8 mouse cellular contexts compared by ENCODE assay signal in the genomic region with DNA sequence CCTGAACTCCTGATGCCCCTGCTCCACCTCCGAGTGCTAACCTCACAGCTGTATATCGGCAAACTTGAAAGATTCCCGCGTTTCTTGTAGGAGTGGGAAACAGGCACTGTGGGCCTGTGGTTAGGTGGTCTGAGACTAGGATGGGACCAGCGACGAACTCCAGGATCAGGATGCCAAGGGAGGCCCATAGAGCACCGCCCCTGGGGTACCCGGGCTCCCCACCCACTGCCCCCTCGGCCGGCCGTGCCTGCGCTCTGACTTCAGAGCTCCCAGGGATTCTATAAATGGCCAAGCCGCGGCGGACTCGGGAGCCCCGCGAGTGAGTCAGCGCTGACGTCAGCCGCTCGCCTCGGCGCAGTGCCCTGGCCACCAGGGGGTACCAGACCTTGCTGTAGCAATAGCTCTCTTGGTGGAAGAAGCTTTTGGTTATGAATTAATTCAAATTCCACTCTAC. TPM values are rescaled to one million over a fixed set of nuclear protein-coding genes. Genes with fewer than 3 reads are reported as not detected.
DNase-seq lines count a peak whose midpoint lies in the region; ATAC-seq and TF ChIP-seq lines count a peak whose summit lies in the region.

No protein-coding gene starts in this region.

- no peaks in the 10 kb centered on the region for H3K9me3 ChIP-seq in hindbrain, embryonic 14.5 days (ENCODE audit: control insufficient read depth, low read length)
- H3K9me3 ChIP-seq in megakaryocyte, embryonic 14.5 days: no peaks in the 10 kb centered on the region

- ATAC-seq in hindbrain, embryonic 14.5 days (ENCODE audit: low FRiP score): peak; percentile 64; the same call in 1 of the 2 replicates

- no peak overlapping the region for H3K27ac ChIP-seq in hindbrain, embryonic 14.5 days
- H3K27ac ChIP-seq in left cerebral cortex, adult 2 months: no peak overlapping the region

- H3K9ac ChIP-seq in hindbrain, embryonic 14.5 days: peak overlapping the region; percentile 60

- H3K4me1 ChIP-seq in hindbrain, embryonic 14.5 days (replicated peaks; ENCODE audit: control insufficient read depth, insufficient read depth, low read length): 0 out of 2 replicates have a peak, but pooled peaks cover 3% of the 10 kb centered on the region
- peaks cover 24% of the 10 kb centered on the region for H3K4me1 ChIP-seq in megakaryocyte, embryonic 14.5 days

- peak; percentile 80 for TF ChIP-seq CTCF in left cerebral cortex, adult 2 months (IDR thresholded peaks at IDR 0.05)

- H3K4me3 ChIP-seq in hindbrain, embryonic 14.5 days (replicated peaks; ENCODE audit: low read length): peak overlapping the region; percentile 28
- H3K4me3 ChIP-seq in left cerebral cortex, adult 2 months: peak overlapping the region; percentile 39
- H3K4me3 ChIP-seq in megakaryocyte, embryonic 14.5 days (replicated peaks): peak overlapping the region; percentile 89

- DNase-seq in T-cell, adult 2 months (ENCODE audit: low spot score): peak; percentile 84
- peak; percentile 88 to 89 for DNase-seq in cerebellum, postnatal 36 days
- DNase-seq in frontal cortex, postnatal 36 days (ENCODE audit: low spot score in 2 of 2): peak; percentile 73 to 77
- peak; percentile 64 for DNase-seq in hindbrain, embryonic 14.5 days (ENCODE audit: low spot score)
- DNase-seq in left cerebral cortex, adult 2 months (ENCODE audit: extremely low spot score in 1 of 2, low spot score in 2 of 2): peak; percentile 68 to 77
- peak; percentile 81 to 82 for DNase-seq in right cerebral cortex, adult 2 months (ENCODE audit: low spot score in 2 of 2)
- peak; percentile 75 for DNase-seq in urinary bladder, postnatal 10 days (ENCODE audit: low spot score)

- H3K4me2 ChIP-seq in hindbrain, embryonic 14.5 days (replicated peaks): peak overlapping the region; percentile 63

- peaks cover 34% of the 10 kb centered on the region for H3K27me3 ChIP-seq in hindbrain, embryonic 14.5 days (ENCODE audit: control insufficient read depth, insufficient read depth, low read length)
- peaks cover 56% of the 10 kb centered on the region for H3K27me3 ChIP-seq in megakaryocyte, embryonic 14.5 days (replicated peaks)

- intact Hi-C loops in left cerebral cortex, adult 2 months (cut with DNase I): no loop called here

- 3% methylated on average over 24 of the region's 24 CpGs for WGBS in hindbrain, embryonic 14.5 days

- no peaks in the 10 kb centered on the region for H3K36me3 ChIP-seq in hindbrain, embryonic 14.5 days (replicated peaks; ENCODE audit: control insufficient read depth, insufficient read depth)
- no peaks in the 10 kb centered on the region for H3K36me3 ChIP-seq in megakaryocyte, embryonic 14.5 days (replicated peaks; ENCODE audit: low read length)

RNA-seq across cellular contexts. Expression of a gene that starts 3.1 kb away (rescaled TPM):
- polyA plus RNA-seq in hindbrain, embryonic 14.5 days (2014; fragmentation: Nextera tagmentation; extraction: Ambion mirVana): 1.0 and 1.1 TPM in 2 replicates
- 1 to 10 TPM in 1 of 2 experiments, under 1 TPM in 1; 0.41 to 1.3 TPM for total RNA-seq in left cerebral cortex, adult 2 months (2021)
- polyA plus RNA-seq in megakaryocyte, embryonic 14.5 days (2012; ENCODE audit: insufficient read depth, low replicate concordance): not detected in 2 replicates

RNA-seq across cellular contexts. Expression of a gene that starts 10.6 kb away (rescaled TPM):
- polyA plus RNA-seq in hindbrain, embryonic 14.5 days (2014; fragmentation: Nextera tagmentation; extraction: Ambion mirVana): 49.3 and 54.4 TPM in 2 replicates
- 10 to 100 TPM; 43.0 to 46.8 TPM for total RNA-seq in left cerebral cortex, adult 2 months (2021)
- polyA plus RNA-seq in megakaryocyte, embryonic 14.5 days (2012; ENCODE audit: insufficient read depth, low replicate concordance): 7.2 and 16.8 TPM in 2 replicates

RNA-seq across cellular contexts. Expression of a gene that starts 21.1 kb away (rescaled TPM):
- 192 and 193 TPM in 2 replicates for polyA plus RNA-seq in hindbrain, embryonic 14.5 days (2014; fragmentation: Nextera tagmentation; extraction: Ambion mirVana)
- total RNA-seq in left cerebral cortex, adult 2 months (2021): 10 to 100 TPM; 63.4 to 65.3 TPM
- polyA plus RNA-seq in megakaryocyte, embryonic 14.5 days (2012; ENCODE audit: insufficient read depth, low replicate concordance): 75.4 and 147 TPM in 2 replicates

RNA-seq across cellular contexts. Expression of a gene that starts 24.7 kb away (rescaled TPM):
- polyA plus RNA-seq in hindbrain, embryonic 14.5 days (2014; fragmentation: Nextera tagmentation; extraction: Ambion mirVana): 12.4 and 13.3 TPM in 2 replicates
- 10 to 100 TPM; 20.0 to 24.8 TPM for total RNA-seq in left cerebral cortex, adult 2 months (2021)
- polyA plus RNA-seq in megakaryocyte, embryonic 14.5 days (2012; ENCODE audit: insufficient read depth, low replicate concordance): 10.8 and 17.6 TPM in 2 replicates

RNA-seq across cellular contexts. Expression of a gene that starts 24.8 kb away (rescaled TPM):
- polyA plus RNA-seq in hindbrain, embryonic 14.5 days (2014; fragmentation: Nextera tagmentation; extraction: Ambion mirVana): not detected in 2 replicates
- total RNA-seq in left cerebral cortex, adult 2 months (2021): 1 to 10 TPM; 2.1 to 2.3 TPM
- polyA plus RNA-seq in megakaryocyte, embryonic 14.5 days (2012; ENCODE audit: insufficient read depth, low replicate concordance): not detected in 2 replicates

Comparison
In these comparisons a context has a peak if more than half of its experiments do, and no peak if none do; other contexts are left out.
1. H3K4me3 ChIP-seq: peak in every context shown above with its lines; median percentile 89 in megakaryocyte, embryonic 14.5 days; 39 in left cerebral cortex, adult 2 months; 28 in hindbrain, embryonic 14.5 days.